Mouse (Mus musculus) spleen, embryonic (tissue): ENCODE measurements around the gene Srp68.

Experiments
- CTCF ChIA-PET: fragments of 350-600 bp; sonication (Branson Sonifier 250); formaldehyde crosslinking; loops from one replicate; lab custom pipeline; 2022; lab: Charles Lee

Srp68 gene

GRCm38 (mm10) chr11:116274045-116274666, at the start of gene Srp68:
Gene Srp68 (minus strand): TSS chr11:116274217.
- CTCF ChIA-PET, result interaction anchor here (1.0 kb wide), 1 partner anchor 343 kb away, joined by 3 read pairs; no protein-coding TSS in a partner anchor

GRCm38 (mm10) chr11:116318719-116319659, 45.0 kb upstream of the Srp68 start:
- CTCF ChIA-PET, result interaction anchor here (0.5 to 2.4 kb wide), 5 partner anchors 17 to 127 kb away, joined by 3 to 15 read pairs (median 3); no protein-coding TSS in a partner anchor

GRCm38 (mm10) chr11:116312359-116312758, 38.3 kb upstream of the Srp68 start:
- CTCF ChIA-PET, result no interaction called here

- CTCF ChIA-PET, result no interaction called here
Measured at GRCm38 (mm10) chr11:116311169-116311568, 37.2 kb upstream of the Srp68 start.

GRCm38 (mm10) chr11:116309601-116310000, 35.6 kb upstream of the Srp68 start:
- CTCF ChIA-PET, result no interaction called here

GRCm38 (mm10) chr11:116307762-116308531, 33.9 kb upstream of the Srp68 start:
- CTCF ChIA-PET, result no interaction called here

GRCm38 (mm10) chr11:116307019-116307725, 33.2 kb upstream of the Srp68 start, which contains the start of gene Exoc7:
Gene Exoc7 (minus strand): TSS chr11:116307233.
- CTCF ChIA-PET, result interaction anchor here (1.1 kb wide), 1 partner anchor 157 kb away, joined by 3 read pairs; no protein-coding TSS in a partner anchor

- CTCF ChIA-PET, result interaction anchor here (1.1 to 1.8 kb wide), 2 partner anchors 12 to 158 kb away, joined by 3 to 4 read pairs; no protein-coding TSS in a partner anchor
Measured at GRCm38 (mm10) chr11:116306126-116306982, 32.3 kb upstream of the Srp68 start.

GRCm38 (mm10) chr11:116305423-116305822, 31.4 kb upstream of the Srp68 start:
- CTCF ChIA-PET, result interaction anchor here (1.1 to 1.8 kb wide), 2 partner anchors 11 to 46 kb away, joined by 3 to 4 read pairs; no protein-coding TSS in a partner anchor

- CTCF ChIA-PET, result interaction anchor here (0.7 kb wide), 1 partner anchor 673 kb away, joined by 4 read pairs; no protein-coding TSS in a partner anchor
Measured at GRCm38 (mm10) chr11:116298621-116299020, 24.6 kb upstream of the Srp68 start.

- CTCF ChIA-PET, result interaction anchor here (0.6 to 0.7 kb wide), 2 partner anchors 89 to 674 kb away, joined by 4 read pairs; no protein-coding TSS in a partner anchor
Measured at GRCm38 (mm10) chr11:116298221-116298620, 24.2 kb upstream of the Srp68 start.

GRCm38 (mm10) chr11:116297017-116297416, 23.0 kb upstream of the Srp68 start:
- CTCF ChIA-PET, result no interaction called here

- CTCF ChIA-PET, result no interaction called here
Measured at GRCm38 (mm10) chr11:116296191-116296734, 22.2 kb upstream of the Srp68 start.

GRCm38 (mm10) chr11:116294319-116294718, 20.3 kb upstream of the Srp68 start:
- CTCF ChIA-PET, result interaction anchor here (0.6 to 1.5 kb wide), 6 partner anchors 11 to 176 kb away, joined by 3 to 7 read pairs (median 3); no protein-coding TSS in a partner anchor

- CTCF ChIA-PET, result interaction anchor here (0.6 to 1.5 kb wide), 3 partner anchors 10 to 25 kb away, joined by 3 to 4 read pairs (median 3); no protein-coding TSS in a partner anchor
Measured at GRCm38 (mm10) chr11:116293538-116294137, 19.6 kb upstream of the Srp68 start.

GRCm38 (mm10) chr11:116292401-116292800, 18.4 kb upstream of the Srp68 start:
- CTCF ChIA-PET, result no interaction called here

GRCm38 (mm10) chr11:116290556-116290955, 16.5 kb upstream of the Srp68 start:
- CTCF ChIA-PET, result no interaction called here

GRCm38 (mm10) chr11:116287351-116287750, 13.3 kb upstream of the Srp68 start:
- CTCF ChIA-PET, result no interaction called here
